ENCODE assay signal across 10 mouse cellular contexts in genomic region chr14:57920568-57921310, GRCm38 (mm10). TPM values are rescaled to one million over a fixed set of nuclear protein-coding genes. Genes with fewer than 3 reads are reported as not detected.
DNase-seq lines count a peak whose midpoint lies in the region; ATAC-seq lines count a peak whose summit lies in the region.
"Had no signal": no experiment of that assay in that cellular context is flagged by ENCODE, and none has a peak within 500 bp of the region (broad histone marks: within the 10 kb centered on the region; RNA-seq: fewer than 3 reads in every experiment).

No protein-coding gene starts in this region.

- H3K36me3 ChIP-seq in kidney, embryonic 15.5 days: peaks cover 53% of the 10 kb centered on the region
- peaks cover 57% of the 10 kb centered on the region for H3K36me3 ChIP-seq in hindbrain, embryonic 13.5 days

- no peaks in the 10 kb centered on the region for H3K27me3 ChIP-seq in kidney, embryonic 15.5 days
- H3K27me3 ChIP-seq in hindbrain, embryonic 13.5 days: no peaks in the 10 kb centered on the region

- H3K9me3 ChIP-seq in kidney, embryonic 15.5 days (replicated peaks): no peaks in the 10 kb centered on the region
- H3K9me3 ChIP-seq in hindbrain, embryonic 13.5 days: no peaks in the 10 kb centered on the region

- no peak overlapping the region for H3K4me3 ChIP-seq in kidney, embryonic 15.5 days (replicated peaks)
- no peak overlapping the region for H3K4me3 ChIP-seq in hindbrain, embryonic 13.5 days
- H3K4me3 ChIP-seq: erythroblast, embryonic 14.5 days had no signal

- no peak for ATAC-seq in kidney, embryonic 15.5 days (replicated peaks; ENCODE audit: low FRiP score)
- no peak for ATAC-seq in hindbrain, embryonic 13.5 days (ENCODE audit: low FRiP score)
- ATAC-seq in CD4-positive, CD25-positive, alpha-beta regulatory T cell, adult 4 months: no peak

- DNase-seq in kidney, postnatal 4 days: no peak
- DNase-seq in ES-CJ7 (ENCODE audit: low read depth, low spot score): peak; percentile 81
- DNase-seq in cerebellum, adult 8-10 months: peak; percentile 23
- no peak for DNase-seq in urinary bladder, postnatal 4 days (ENCODE audit: low spot score in 2 of 2)
- no peak for DNase-seq in embryo, embryonic 10 days (ENCODE audit: low spot score)
- DNase-seq: kidney, postnatal 14 days had no signal

- WGBS in kidney, embryonic 15.5 days: 78% methylated on average over 18 of the region's 18 CpGs
- WGBS in hindbrain, embryonic 13.5 days: 81% methylated on average over 18 of the region's 18 CpGs

- H3K4me2 ChIP-seq in kidney, embryonic 15.5 days: no peak overlapping the region
- H3K4me2 ChIP-seq in hindbrain, embryonic 13.5 days: no peak overlapping the region

- peak overlapping the region; percentile 80 for H3K27ac ChIP-seq in kidney, embryonic 15.5 days
- H3K27ac ChIP-seq in hindbrain, embryonic 13.5 days: peak overlapping the region; percentile 70

- no peak overlapping the region for H3K9ac ChIP-seq in kidney, embryonic 15.5 days
- no peak overlapping the region for H3K9ac ChIP-seq in hindbrain, embryonic 13.5 days

- 0 out of 2 replicates have a peak, but pooled peaks cover 5% of the 10 kb centered on the region for H3K4me1 ChIP-seq in kidney, embryonic 15.5 days
- H3K4me1 ChIP-seq in hindbrain, embryonic 13.5 days (replicated peaks): peaks cover 11% of the 10 kb centered on the region

RNA-seq across cellular contexts. Expression of gene Zdhhc20, which starts 30.7 kb away (rescaled TPM):
- 70.8 and 77.5 TPM in 2 replicates for polyA plus RNA-seq in kidney, embryonic 15.5 days (2015; fragmentation: Nextera tagmentation; extraction: Ambion mirVana)
- polyA plus RNA-seq in hindbrain, embryonic 13.5 days (2015; fragmentation: Nextera tagmentation; extraction: Ambion mirVana): 46.6 and 46.7 TPM in 2 replicates
- 100 to 1,000 TPM; 212 to 215 TPM for polyA plus RNA-seq in CD4-positive, CD25-positive, alpha-beta regulatory T cell, adult 4 months (2017; shearing (Covaris generic))
- polyA plus RNA-seq: erythroblast, embryonic 14.5 days had no signal

Comparison
In these comparisons a context has a peak if more than half of its experiments do, and no peak if none do; other contexts are left out.
1. DNase-seq: peak in ES-CJ7 (single experiment) and cerebellum, adult 8-10 months (single experiment); none in kidney, postnatal 4 days (0 of 2), urinary bladder, postnatal 4 days (0 of 2) and embryo, embryonic 10 days (single experiment).